Mouse (Mus musculus) bone marrow macrophage, adult 2 months (primary cell): ENCODE measurements around the gene Gm20388.

Experiments
- CTCF ChIP-seq: IDR thresholded peaks from 2 replicates; pipeline ENCODE4 v1.5.1; 2012; ENCODE audit warnings: low read depth, mild to moderate bottlenecking, low read length, moderate library complexity
- POLR2A ChIP-seq: IDR thresholded peaks from 2 replicates; pipeline ENCODE4 v1.6.1; 2012; ENCODE audit warnings: mild to moderate bottlenecking, low read depth, low read length, borderline replicate concordance

- TF ChIP-seq CTCF, result no peak
- TF ChIP-seq POLR2A, result no peak
Measured at GRCm38 (mm10) chr8:122993740-122994139, 3083.1 kb downstream of the Gm20388 start.
